Mouse (Mus musculus): ENCODE measurements around the gene Clybl. TPM values are rescaled to one million over a fixed set of nuclear protein-coding genes. Genes with fewer than 3 reads are reported as not detected.

Gene Clybl
- total and polyA plus RNA-seq, 2 experiments: 15.3 to 23.4 TPM

GRCm38 (mm10) chr14:122323838-122324458 lies 142.4 kb downstream of the Clybl start:
- Histone ChIP-seq H3K9ac (ENCODE audit: low read depth, low read length) (no peak overlapping the region), H3K79me2 (ENCODE audit: control insufficient read depth, insufficient read depth, low read length) (no peaks in the 10 kb centered on the region; the same call in 1 of the 2 replicates), H3K36me3 (ENCODE audit: control insufficient read depth, insufficient read depth, low read length) (no peaks in the 10 kb centered on the region), H3K4me1 (ENCODE audit: control insufficient read depth, insufficient read depth, low read length) (no peaks in the 10 kb centered on the region), H3K27me3 (ENCODE audit: control insufficient read depth, insufficient read depth, low read length) (no peaks in the 10 kb centered on the region), H3K27ac (replicated peaks; ENCODE audit: insufficient read depth, low read depth, low read length) (no peak overlapping the region), H3K4me3 (ENCODE audit: insufficient read depth, low read depth, low read length) (no peak overlapping the region)
- no peak for DNase-seq (ENCODE audit: extremely low read depth, low read depth, low spot score)
- TF ChIP-seq POLR2A (IDR thresholded peaks at IDR 0.05; ENCODE audit: extremely low read depth, insufficient read depth, low read length): no peak
- TF ChIP-seq CTCF (IDR thresholded peaks at IDR 0.05; ENCODE audit: low read depth, low read length): no peak
- WGBS: 87% methylated on average over 9 of the region's 9 CpGs

- WGBS: 86% methylated on average over 9 of the region's 9 CpGs
- TF ChIP-seq POLR2A (IDR thresholded peaks at IDR 0.05; ENCODE audit: extremely low read depth, insufficient read depth, low read length) (no peak), CTCF (IDR thresholded peaks at IDR 0.05; ENCODE audit: low read depth, low read length) (no peak)
Measured at GRCm38 (mm10) chr14:122330136-122330535, 148.6 kb downstream of the Clybl start.

DNA sequence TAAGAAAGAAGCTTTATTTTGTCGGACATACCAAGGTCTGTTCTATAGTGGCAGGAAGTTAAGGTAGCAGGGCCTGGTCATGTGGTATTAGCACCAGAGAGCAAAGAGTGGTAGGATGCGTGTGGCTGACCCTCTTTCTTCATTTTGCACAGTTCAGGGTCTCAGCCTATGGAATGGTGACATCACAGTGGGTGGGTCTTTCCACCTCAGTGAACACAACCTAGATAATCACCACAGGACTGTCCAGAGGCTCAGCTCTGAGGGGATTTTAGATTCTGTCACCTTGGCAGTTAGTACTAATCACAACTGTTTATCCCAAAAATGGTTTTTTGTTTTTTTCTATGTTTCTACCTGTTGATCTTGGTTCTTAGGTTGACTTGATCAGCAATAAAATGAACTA lies 149.2 kb downstream of the Clybl start:
- 90% methylated on average over 2 of the region's 2 CpGs for WGBS
- no peak overlapping the region for H3K4me3 ChIP-seq (ENCODE audit: insufficient read depth, low read depth, low read length)

More at GRCm38 (mm10) chr14:122330136-122330535, 148.6 kb downstream of the Clybl start:
- Histone ChIP-seq H3K79me2 (ENCODE audit: control insufficient read depth, insufficient read depth, low read length) (no peaks in the 10 kb centered on the region; the same call in 1 of the 2 replicates), H3K36me3 (ENCODE audit: control insufficient read depth, insufficient read depth, low read length) (no peaks in the 10 kb centered on the region), H3K27me3 (ENCODE audit: control insufficient read depth, insufficient read depth, low read length) (no peaks in the 10 kb centered on the region), H3K4me3 (ENCODE audit: insufficient read depth, low read depth, low read length) (no peak overlapping the region), H3K4me1 (ENCODE audit: control insufficient read depth, insufficient read depth, low read length) (no peaks in the 10 kb centered on the region), H3K9ac (ENCODE audit: low read depth, low read length) (no peak overlapping the region), H3K27ac (replicated peaks; ENCODE audit: insufficient read depth, low read depth, low read length) (no peak overlapping the region)
- DNase-seq (ENCODE audit: extremely low read depth, low read depth, low spot score): no peak

DNA sequence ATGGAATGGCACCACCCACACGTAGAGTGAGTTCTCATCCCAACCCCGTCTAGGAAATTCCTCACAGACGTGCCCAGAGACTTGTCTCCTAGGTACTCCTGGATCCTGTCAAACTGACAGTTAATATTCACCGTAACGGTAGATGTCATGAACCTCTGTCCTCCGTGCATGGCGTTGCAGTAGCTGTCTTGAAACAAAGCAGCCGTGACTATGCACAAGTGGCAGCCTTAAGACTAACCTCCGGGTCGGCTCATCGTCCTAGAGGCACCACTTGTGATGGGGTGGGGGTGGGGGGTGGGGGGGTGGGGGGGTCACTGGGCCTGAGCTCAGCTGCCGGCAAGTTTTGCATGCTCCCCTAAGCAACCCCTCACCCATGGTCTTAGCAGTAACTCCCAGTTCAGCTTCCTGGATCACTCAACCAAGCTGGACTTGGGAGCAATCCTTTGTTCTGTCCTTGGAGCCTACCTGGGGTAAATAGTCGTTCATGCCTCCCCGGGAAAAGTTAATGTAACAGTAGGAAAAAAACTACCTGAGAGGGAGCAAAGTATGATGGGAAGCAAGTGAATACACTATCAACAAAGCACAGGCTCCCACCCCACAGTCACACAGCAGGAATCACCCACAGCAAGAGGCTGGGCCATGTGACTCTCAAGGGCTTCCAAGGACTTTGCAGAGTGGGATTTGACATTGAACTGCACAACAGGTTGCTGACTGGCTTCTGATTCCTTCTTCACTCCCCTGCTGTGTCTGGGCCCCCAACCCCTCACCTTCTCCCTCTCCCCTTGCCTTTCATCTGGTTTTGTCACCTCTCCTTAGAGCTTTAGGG lies 150.3 kb downstream of the Clybl start:
- no peaks in the 10 kb centered on the region for H3K36me3 ChIP-seq (ENCODE audit: control insufficient read depth, insufficient read depth, low read length)
- H3K9ac ChIP-seq (ENCODE audit: low read depth, low read length): no peak overlapping the region
- no peak overlapping the region for H3K27ac ChIP-seq (replicated peaks; ENCODE audit: insufficient read depth, low read depth, low read length)
- no peak overlapping the region for H3K4me3 ChIP-seq (ENCODE audit: insufficient read depth, low read depth, low read length)
- no peak for TF ChIP-seq POLR2A (IDR thresholded peaks at IDR 0.05; ENCODE audit: extremely low read depth, insufficient read depth, low read length)
- no peaks in the 10 kb centered on the region for H3K4me1 ChIP-seq (ENCODE audit: control insufficient read depth, insufficient read depth, low read length)
- H3K79me2 ChIP-seq (ENCODE audit: control insufficient read depth, insufficient read depth, low read length): no peaks in the 10 kb centered on the region; the same call in 1 of the 2 replicates
- WGBS: 76% methylated on average over 14 of the region's 14 CpGs
- no peak for DNase-seq (ENCODE audit: extremely low read depth, low read depth, low spot score)
- H3K27me3 ChIP-seq (ENCODE audit: control insufficient read depth, insufficient read depth, low read length): no peaks in the 10 kb centered on the region

More for the DNA sequence above, 149.2 kb downstream of the Clybl start:
- Histone ChIP-seq H3K36me3 (ENCODE audit: control insufficient read depth, insufficient read depth, low read length) (no peaks in the 10 kb centered on the region), H3K79me2 (ENCODE audit: control insufficient read depth, insufficient read depth, low read length) (no peaks in the 10 kb centered on the region; the same call in 1 of the 2 replicates), H3K27ac (replicated peaks; ENCODE audit: insufficient read depth, low read depth, low read length) (no peak overlapping the region), H3K9ac (ENCODE audit: low read depth, low read length) (no peak overlapping the region), H3K4me1 (ENCODE audit: control insufficient read depth, insufficient read depth, low read length) (no peaks in the 10 kb centered on the region), H3K27me3 (ENCODE audit: control insufficient read depth, insufficient read depth, low read length) (no peaks in the 10 kb centered on the region)
- no peak for DNase-seq (ENCODE audit: extremely low read depth, low read depth, low spot score)
- no peak for TF ChIP-seq POLR2A (IDR thresholded peaks at IDR 0.05; ENCODE audit: extremely low read depth, insufficient read depth, low read length)
- TF ChIP-seq CTCF (IDR thresholded peaks at IDR 0.05; ENCODE audit: low read depth, low read length): no peak

DNA sequence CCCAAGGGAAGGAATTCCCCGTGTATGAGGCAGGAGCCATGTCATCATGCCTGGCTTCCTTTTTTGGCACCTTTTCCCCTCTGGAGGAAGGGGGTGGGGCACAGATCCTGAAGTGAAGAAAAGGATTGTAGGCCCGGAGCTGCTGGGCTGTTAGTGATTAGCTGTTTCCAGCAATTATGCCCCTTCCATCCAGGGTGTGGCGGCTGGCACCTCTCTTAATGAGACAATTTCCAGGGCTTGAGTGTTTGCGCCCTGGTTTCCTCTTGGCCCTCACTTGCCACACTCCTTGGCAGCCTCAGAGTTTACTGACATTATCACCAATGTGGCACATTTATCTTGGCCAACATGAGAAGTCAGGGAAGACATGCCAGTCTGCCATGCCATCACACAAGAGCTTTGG lies 155.5 kb downstream of the Clybl start:
- H3K4me3 ChIP-seq (ENCODE audit: insufficient read depth, low read depth, low read length): no peak overlapping the region
- TF ChIP-seq CTCF (IDR thresholded peaks at IDR 0.05; ENCODE audit: low read depth, low read length) (no peak), POLR2A (IDR thresholded peaks at IDR 0.05; ENCODE audit: extremely low read depth, insufficient read depth, low read length) (no peak)
- DNase-seq (ENCODE audit: extremely low read depth, low read depth, low spot score): no peak
- WGBS: 78% methylated on average over 4 of the region's 4 CpGs
- H3K79me2 ChIP-seq (ENCODE audit: control insufficient read depth, insufficient read depth, low read length): no peaks in the 10 kb centered on the region; the same call in 1 of the 2 replicates
- no peak overlapping the region for H3K27ac ChIP-seq (replicated peaks; ENCODE audit: insufficient read depth, low read depth, low read length)
- H3K4me1 ChIP-seq (ENCODE audit: control insufficient read depth, insufficient read depth, low read length): no peaks in the 10 kb centered on the region
- H3K9ac ChIP-seq (ENCODE audit: low read depth, low read length): no peak overlapping the region
- H3K27me3 ChIP-seq (ENCODE audit: control insufficient read depth, insufficient read depth, low read length): no peaks in the 10 kb centered on the region
- H3K36me3 ChIP-seq (ENCODE audit: control insufficient read depth, insufficient read depth, low read length): no peaks in the 10 kb centered on the region
